Mouse (Mus musculus): ENCODE results near the gene Sstr4. TPM values are rescaled to one million over a fixed set of nuclear protein-coding genes. Genes with fewer than 3 reads are reported as not detected.
A peak's percentile ranks its signal among the peaks of the same experiment; 100 is the strongest.

Sstr4 gene
- total RNA-seq, 2 experiments from 2014 or later = 60.6 to 67.4 TPM

GRCm38 (mm10) chr2:148393149-148393548 lies 2.0 kb upstream of the Sstr4 start:
- DNase-seq (ENCODE audit: low spot score in 2 of 2) = no peak

- DNase-seq (ENCODE audit: low spot score in 2 of 2) = no peak
These were observed 1.3 kb upstream of the Sstr4 start for GRCm38 (mm10) chr2:148393846-148394245.

GRCm38 (mm10) chr2:148396209-148396608 lies 1.1 kb downstream of the Sstr4 start:
- no peak for DNase-seq (ENCODE audit: low spot score in 2 of 2)

- DNase-seq (ENCODE audit: low spot score in 2 of 2) = no peak
These were observed 2.1 kb downstream of the Sstr4 start for GRCm38 (mm10) chr2:148397015-148397783.

GRCm38 (mm10) chr2:148397784-148398100 lies 2.6 kb downstream of the Sstr4 start:
- DNase-seq (ENCODE audit: low spot score in 2 of 2) = no peak

GRCm38 (mm10) chr2:148398901-148399685 lies 3.9 kb downstream of the Sstr4 start:
- no peak for DNase-seq (ENCODE audit: low spot score in 2 of 2)

GRCm38 (mm10) chr2:148402227-148402626 lies 7.1 kb downstream of the Sstr4 start:
- DNase-seq (ENCODE audit: low spot score in 2 of 2) = no peak

- no peak for DNase-seq (ENCODE audit: low spot score in 2 of 2)
These were observed 9.8 kb downstream of the Sstr4 start for GRCm38 (mm10) chr2:148404906-148405305.

- DNase-seq (ENCODE audit: low spot score in 2 of 2) = no peak
These were observed 11.2 kb downstream of the Sstr4 start for GRCm38 (mm10) chr2:148406160-148406970.

- DNase-seq (ENCODE audit: low spot score in 2 of 2) = no peak
These were observed 12.1 kb downstream of the Sstr4 start for GRCm38 (mm10) chr2:148406971-148407869.

- no peak for DNase-seq (ENCODE audit: low spot score in 2 of 2)
These were observed 13.0 kb downstream of the Sstr4 start, which contains the start of gene Thbd for GRCm38 (mm10) chr2:148407870-148408760. TSS of gene Thbd (minus strand) at chr2:148408188.

- DNase-seq (ENCODE audit: low spot score in 2 of 2) = no peak
These were observed 13.6 kb downstream of the Sstr4 start for GRCm38 (mm10) chr2:148408761-148409120.

- peak; percentile 75 for DNase-seq (ENCODE audit: low spot score in 2 of 2)
These were observed 14.0 kb downstream of the Sstr4 start for GRCm38 (mm10) chr2:148409141-148409540.

- no peak for DNase-seq (ENCODE audit: low spot score in 2 of 2)
These were observed 14.7 kb downstream of the Sstr4 start for GRCm38 (mm10) chr2:148409821-148410220.

- DNase-seq (ENCODE audit: low spot score in 2 of 2) = no peak
These were observed 24.0 kb downstream of the Sstr4 start for GRCm38 (mm10) chr2:148419151-148419550.

GRCm38 (mm10) chr2:148419776-148420175 lies 24.6 kb downstream of the Sstr4 start:
- no peak for DNase-seq (ENCODE audit: low spot score in 2 of 2)

GRCm38 (mm10) chr2:148421112-148421511 lies 26.0 kb downstream of the Sstr4 start:
- no peak for DNase-seq (ENCODE audit: low spot score in 2 of 2)

- no peak for DNase-seq (ENCODE audit: low spot score in 2 of 2)
These were observed 26.6 kb downstream of the Sstr4 start for GRCm38 (mm10) chr2:148421706-148422105.

GRCm38 (mm10) chr2:148425709-148426382 lies 30.7 kb downstream of the Sstr4 start:
- DNase-seq (ENCODE audit: low spot score in 2 of 2) = no peak
